Mouse (Mus musculus): ENCODE results near the gene Ugt1a6b. TPM values are rescaled to one million over a fixed set of nuclear protein-coding genes. Genes with fewer than 3 reads are reported as not detected.
"Not testable (repeated sequence)": the region's sequence is repeated elsewhere in the genome, so short reads cannot be mapped to it uniquely, and the experiment has no call there.

Ugt1a6b gene
- polyA plus RNA-seq, 1 experiment from 2014 or later: 0.36 TPM

DNA sequence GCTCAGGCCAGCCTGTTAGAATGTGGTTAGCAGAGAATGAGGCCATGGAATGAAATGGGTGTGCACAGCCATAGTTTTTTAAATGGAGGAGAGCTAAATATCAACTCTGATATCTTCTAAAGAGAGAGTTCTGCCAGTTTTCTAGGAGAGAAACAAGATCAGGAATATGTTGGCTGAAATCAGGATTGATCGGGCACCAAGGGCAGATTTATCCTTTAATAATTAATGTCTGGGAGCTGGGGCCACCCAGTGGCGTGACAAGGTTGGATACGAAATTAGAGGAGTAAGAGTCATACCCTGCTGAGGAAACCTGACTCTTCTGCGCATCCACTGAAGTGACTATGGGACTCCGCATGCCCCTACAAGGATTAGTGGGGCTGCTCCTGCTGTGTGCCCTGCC, 62.7 kb downstream of the Ugt1a6b start, which contains the start of gene Ugt1a5:
TSS of gene Ugt1a5 (plus strand) at position 302 of the 400 bp plus-strand sequence.
- no peak within 1 kb of the TSS for H3K4me3 ChIP-seq (replicated peaks)
- H3K27me3 ChIP-seq (replicated peaks): no peaks in the 10 kb centered on the region
- 76% methylated on average over 5 of the region's 5 CpGs for WGBS
- no peaks in the 10 kb centered on the region for H3K9me3 ChIP-seq
- H3K4me2 ChIP-seq (replicated peaks): no peak within 1 kb of the TSS
- H3K9ac ChIP-seq: no peak within 1 kb of the TSS
- no peak for ATAC-seq
- H3K36me3 ChIP-seq: no peaks in the 10 kb centered on the region
- H3K27ac ChIP-seq: no peak within 1 kb of the TSS
- H3K4me1 ChIP-seq (replicated peaks): no peaks in the 10 kb centered on the region

DNA sequence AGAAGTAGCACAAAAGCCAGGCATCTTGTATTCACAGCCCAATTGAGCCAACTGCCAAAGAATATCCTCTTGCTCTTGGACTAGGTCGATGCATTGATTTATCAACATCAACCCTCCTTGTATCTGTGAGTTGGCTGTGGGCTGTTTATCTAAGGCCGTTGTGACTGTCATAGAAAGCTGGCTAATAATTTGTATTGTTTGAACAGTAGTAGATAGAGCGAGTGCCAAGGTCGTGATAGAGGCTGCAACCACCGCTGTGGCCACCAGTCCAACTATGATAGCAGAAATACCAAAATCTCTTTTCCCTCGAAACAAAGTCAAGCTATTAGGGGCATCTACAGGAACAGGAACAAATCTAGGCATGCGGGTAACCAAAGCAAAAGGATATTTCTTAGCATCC, 69.1 kb downstream of the Ugt1a6b start:
- not testable (repeated sequence) for H3K9me3 ChIP-seq; H3K4me1 ChIP-seq (replicated peaks); H3K4me2 ChIP-seq (replicated peaks); ATAC-seq; H3K27ac ChIP-seq; H3K27me3 ChIP-seq (replicated peaks); H3K4me3 ChIP-seq (replicated peaks); H3K36me3 ChIP-seq; H3K9ac ChIP-seq
- WGBS: 66% methylated on average over 7 of the region's 7 CpGs

DNA sequence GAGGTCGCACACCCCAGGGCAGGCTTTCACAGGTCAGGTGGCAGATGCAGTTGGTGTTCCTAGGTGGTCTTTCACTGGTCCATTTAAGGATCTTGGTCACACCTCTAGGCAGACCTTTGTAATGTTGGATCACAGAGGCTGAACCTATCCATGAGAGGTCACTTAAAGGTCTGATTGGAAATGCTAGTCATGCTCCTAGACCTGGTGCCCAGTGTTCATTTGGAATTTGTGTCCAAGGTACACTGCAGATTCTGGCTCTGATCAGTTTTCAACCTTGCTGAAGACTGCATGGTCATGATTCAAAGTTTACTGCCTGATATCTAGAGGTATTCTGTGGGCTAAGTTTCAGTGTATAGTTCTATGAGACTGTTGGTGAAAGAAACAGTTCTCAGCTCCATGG, 76.6 kb downstream of the Ugt1a6b start:
- Histone ChIP-seq H3K4me2 (replicated peaks) (no peak overlapping the region), H3K9ac (no peak overlapping the region), H3K9me3 (no peaks in the 10 kb centered on the region), H3K4me1 (replicated peaks) (no peaks in the 10 kb centered on the region), H3K27ac (no peak overlapping the region), H3K27me3 (replicated peaks) (no peaks in the 10 kb centered on the region), H3K4me3 (replicated peaks) (no peak overlapping the region), H3K36me3 (no peaks in the 10 kb centered on the region)
- no peak for ATAC-seq
- WGBS: 90% methylated on average over 1 of the region's 1 CpGs

DNA sequence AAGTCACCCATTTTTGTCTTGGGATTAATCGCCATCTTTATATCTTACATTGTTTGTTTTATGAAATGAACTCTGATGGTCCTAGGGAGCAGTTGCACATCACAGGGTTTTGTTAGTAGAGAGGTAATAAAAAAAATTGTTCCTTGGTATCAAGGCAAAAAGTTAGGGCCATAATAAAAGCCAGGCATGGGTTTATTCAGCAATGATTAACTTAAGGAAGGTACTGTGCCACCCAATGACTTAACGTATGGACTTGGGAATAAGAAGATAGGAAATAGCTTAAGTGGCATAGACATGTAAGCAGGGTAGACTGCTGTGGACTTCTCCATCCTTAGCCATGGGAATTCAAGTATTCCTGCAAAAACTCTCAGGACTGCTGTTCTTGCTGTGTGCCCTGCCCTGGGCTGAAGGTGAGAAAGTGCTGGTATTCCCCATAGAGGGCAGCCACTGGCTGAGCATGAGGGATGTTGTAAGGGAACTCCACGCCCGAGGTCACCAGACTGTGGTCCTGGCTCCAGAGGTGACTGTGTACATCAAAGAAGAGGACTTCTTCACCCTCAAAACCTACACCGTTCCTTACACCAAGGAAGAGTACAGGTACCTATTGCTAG, 83.4 kb downstream of the Ugt1a6b start:
- no peak overlapping the region for H3K4me2 ChIP-seq (replicated peaks)
- 86% methylated on average over 5 of the region's 5 CpGs for WGBS
- H3K27me3 ChIP-seq (replicated peaks): no peaks in the 10 kb centered on the region
- ATAC-seq: no peak
- H3K9ac ChIP-seq: no peak overlapping the region
- no peaks in the 10 kb centered on the region for H3K9me3 ChIP-seq
- no peaks in the 10 kb centered on the region for H3K36me3 ChIP-seq
- H3K4me1 ChIP-seq (replicated peaks): no peaks in the 10 kb centered on the region
- H3K4me3 ChIP-seq (replicated peaks): no peak overlapping the region
- H3K27ac ChIP-seq: no peak overlapping the region

DNA sequence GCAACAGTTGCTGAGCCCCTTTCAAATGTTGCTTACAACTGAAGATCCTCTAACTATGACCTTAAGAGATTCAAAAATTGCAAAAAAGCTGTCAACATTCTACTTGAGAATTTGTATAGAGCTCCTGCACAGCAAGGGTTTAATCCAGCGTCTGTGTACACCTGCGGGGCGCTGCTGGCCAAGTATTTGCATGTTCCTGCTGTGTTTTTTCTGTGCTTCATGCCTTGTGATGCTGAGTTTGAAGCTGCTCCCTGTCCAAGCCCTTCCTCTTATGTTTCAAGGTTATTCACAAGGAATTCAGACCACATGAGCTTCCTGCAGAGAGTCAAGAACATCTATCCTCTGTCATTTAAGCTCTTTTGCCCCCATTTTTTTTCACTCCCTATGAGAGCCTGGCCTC, 89.1 kb downstream of the Ugt1a6b start:
- no peak overlapping the region for H3K4me3 ChIP-seq (replicated peaks)
- no peaks in the 10 kb centered on the region for H3K9me3 ChIP-seq
- 68% methylated on average over 3 of the region's 3 CpGs for WGBS
- no peak overlapping the region for H3K9ac ChIP-seq
- no peak overlapping the region for H3K4me2 ChIP-seq (replicated peaks)
- no peaks in the 10 kb centered on the region for H3K27me3 ChIP-seq (replicated peaks)
- no peak overlapping the region for H3K27ac ChIP-seq
- H3K4me1 ChIP-seq (replicated peaks): no peaks in the 10 kb centered on the region
- no peaks in the 10 kb centered on the region for H3K36me3 ChIP-seq
- no peak for ATAC-seq

DNA sequence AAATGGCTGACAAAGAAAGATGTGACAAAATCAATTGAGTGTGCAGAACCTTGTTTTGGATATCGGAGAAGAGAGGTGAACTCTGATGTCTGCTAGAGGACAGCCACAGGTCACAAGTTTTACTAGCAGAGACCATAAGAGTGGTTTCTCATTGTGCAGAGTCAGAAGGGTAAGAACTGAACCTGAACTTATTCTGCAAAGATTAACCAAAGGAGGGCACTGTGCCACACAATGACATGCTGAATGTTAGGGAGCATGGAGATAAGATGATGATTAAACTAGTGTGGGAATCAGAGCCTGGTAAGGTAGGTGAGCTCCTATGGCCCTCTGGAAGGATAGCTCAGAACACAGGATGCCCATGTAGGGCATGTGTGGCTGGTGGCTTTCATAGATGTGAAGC, 92.6 kb downstream of the Ugt1a6b start:
- Histone ChIP-seq H3K9me3 (no peaks in the 10 kb centered on the region), H3K9ac (no peak overlapping the region), H3K4me1 (replicated peaks) (0 out of 2 replicates have a peak, but pooled peaks cover 4% of the 10 kb centered on the region), H3K27ac (no peak overlapping the region), H3K4me2 (replicated peaks) (no peak overlapping the region), H3K4me3 (replicated peaks) (no peak overlapping the region), H3K36me3 (no peaks in the 10 kb centered on the region), H3K27me3 (replicated peaks) (no peaks in the 10 kb centered on the region)
- ATAC-seq: no peak
- 82% methylated on average over 1 of the region's 1 CpGs for WGBS

DNA sequence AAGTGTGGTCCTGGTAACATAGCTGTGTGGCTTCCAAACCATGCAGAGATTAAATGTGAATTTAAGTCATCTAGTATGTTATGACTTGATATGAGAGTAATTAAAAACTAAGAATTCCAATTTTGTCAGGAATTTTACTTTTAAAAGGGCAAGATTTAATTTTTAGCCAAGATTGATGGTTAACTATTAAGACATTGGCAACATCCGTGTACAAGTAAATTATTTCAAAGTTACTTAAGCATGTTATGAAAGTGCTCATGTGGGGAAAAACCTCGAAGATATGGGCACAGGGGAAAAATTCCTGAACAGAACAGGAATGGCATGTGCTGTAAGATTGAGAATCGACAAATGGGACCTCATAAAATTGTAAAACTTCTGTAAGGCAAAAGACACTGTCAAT, 94.4 kb downstream of the Ugt1a6b start:
- 0 out of 2 replicates have a peak, but pooled peaks cover 4% of the 10 kb centered on the region for H3K4me1 ChIP-seq (replicated peaks)
- H3K4me2 ChIP-seq (replicated peaks): no peak overlapping the region
- no peak for ATAC-seq
- H3K27me3 ChIP-seq (replicated peaks): no peaks in the 10 kb centered on the region
- H3K9ac ChIP-seq: no peak overlapping the region
- H3K4me3 ChIP-seq (replicated peaks): no peak overlapping the region
- no peak overlapping the region for H3K27ac ChIP-seq
- no peaks in the 10 kb centered on the region for H3K9me3 ChIP-seq
- 75% methylated on average over 3 of the region's 3 CpGs for WGBS
- no peaks in the 10 kb centered on the region for H3K36me3 ChIP-seq

DNA sequence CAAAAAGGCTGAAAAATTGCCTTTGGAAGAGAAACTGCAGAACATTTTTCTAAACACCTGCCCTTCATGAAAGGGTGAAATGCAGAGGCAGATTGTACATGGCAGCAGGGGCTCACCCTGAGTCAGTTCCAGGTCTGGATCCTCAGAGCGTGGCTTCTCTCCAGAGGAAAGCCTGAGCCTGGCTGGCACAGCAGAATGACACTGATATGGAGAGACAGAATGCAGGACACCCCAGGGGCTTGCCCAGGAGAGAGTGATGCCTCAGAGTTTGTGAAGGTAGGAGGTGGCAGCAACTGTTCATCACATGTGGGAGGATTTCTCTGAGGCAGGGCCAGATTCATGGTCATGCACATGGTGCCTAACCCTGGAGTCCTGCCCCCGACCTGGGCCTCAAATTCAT, 96.9 kb downstream of the Ugt1a6b start:
- H3K36me3 ChIP-seq: no peaks in the 10 kb centered on the region
- 60% methylated on average over 2 of the region's 2 CpGs for WGBS
- H3K4me2 ChIP-seq (replicated peaks): no peak overlapping the region
- H3K4me1 ChIP-seq (replicated peaks): peaks cover 5% of the 10 kb centered on the region; the same call in 1 of the 2 replicates
- H3K9ac ChIP-seq: no peak overlapping the region
- no peaks in the 10 kb centered on the region for H3K27me3 ChIP-seq (replicated peaks)
- no peak for ATAC-seq
- peaks cover 3% of the 10 kb centered on the region; the same call in 1 of the 2 replicates for H3K9me3 ChIP-seq
- H3K27ac ChIP-seq: no peak overlapping the region
- H3K4me3 ChIP-seq (replicated peaks): no peak overlapping the region

DNA sequence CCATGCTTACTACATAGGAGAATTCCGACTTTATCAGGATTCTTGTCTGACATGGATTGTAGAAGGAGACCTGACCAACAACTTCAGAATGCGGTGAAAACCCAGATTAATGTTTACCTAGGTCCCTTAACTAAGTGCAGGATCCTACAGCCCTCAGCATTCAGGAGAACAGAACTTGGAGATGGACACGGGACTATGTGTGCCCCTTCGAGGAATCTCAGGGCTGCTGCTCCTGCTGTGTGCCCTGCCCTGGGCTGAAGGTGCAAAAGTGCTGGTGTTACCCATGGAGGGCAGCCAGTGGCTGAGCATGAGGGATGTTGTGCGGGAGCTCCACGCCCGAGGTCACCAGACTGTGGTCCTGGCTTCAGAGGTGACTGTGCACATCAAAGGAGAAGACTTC, 97.4 kb downstream of the Ugt1a6b start, which contains the start of gene Ugt1a2:
TSS of gene Ugt1a2 (plus strand) at position 146 of the 400 bp plus-strand sequence.
- Histone ChIP-seq H3K4me1 (replicated peaks) (peaks cover 9% of the 10 kb centered on the region; the same call in 1 of the 2 replicates), H3K9ac (no peak within 1 kb of the TSS), H3K27me3 (replicated peaks) (no peaks in the 10 kb centered on the region), H3K9me3 (peaks cover 3% of the 10 kb centered on the region; the same call in 1 of the 2 replicates), H3K4me3 (replicated peaks) (no peak within 1 kb of the TSS), H3K27ac (no peak within 1 kb of the TSS), H3K36me3 (no peaks in the 10 kb centered on the region), H3K4me2 (replicated peaks) (no peak within 1 kb of the TSS)
- WGBS: 68% methylated on average over 7 of the region's 7 CpGs
- no peak for ATAC-seq

DNA sequence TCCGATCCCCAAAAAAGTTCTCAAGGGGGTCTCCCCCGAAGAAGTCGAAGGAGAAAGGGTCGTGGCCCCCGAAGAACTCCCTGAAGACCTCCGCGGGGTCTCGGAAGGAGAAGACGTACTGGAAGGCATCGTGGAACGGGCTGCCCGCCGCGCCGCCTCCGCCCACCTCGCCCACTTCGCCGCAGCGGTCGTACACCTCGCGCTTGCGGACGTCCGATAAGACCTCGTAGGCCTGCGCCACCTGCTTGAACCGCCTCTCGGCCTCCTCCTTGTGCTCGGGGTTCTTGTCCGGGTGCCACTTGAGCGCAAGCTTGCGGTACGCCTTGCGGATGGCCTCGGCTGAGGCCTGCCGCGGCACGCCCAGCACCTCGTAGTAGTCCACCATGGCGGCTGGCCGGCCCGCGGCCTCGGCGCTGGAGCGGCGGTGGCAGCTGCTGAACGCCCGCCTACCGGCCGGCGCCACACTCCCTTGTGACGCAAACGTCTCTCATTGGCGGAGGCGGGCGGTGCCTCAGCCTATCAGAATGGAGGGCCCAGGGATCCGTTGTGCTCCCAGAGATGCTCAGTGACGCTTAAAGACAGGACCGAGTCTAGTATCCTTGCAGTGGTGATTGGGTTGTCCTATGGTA, 102.4 kb downstream of the Ugt1a6b start, which contains the start of gene Dnajb3:
TSS of gene Dnajb3 (minus strand) at position 489 of the 629 bp plus-strand sequence.
- no peaks in the 10 kb centered on the region for H3K36me3 ChIP-seq
- WGBS: 5% methylated on average over 62 of the region's 62 CpGs
- no peaks in the 10 kb centered on the region for H3K27me3 ChIP-seq (replicated peaks)
- H3K9me3 ChIP-seq: peaks cover 3% of the 10 kb centered on the region; the same call in 1 of the 2 replicates
- H3K4me3 ChIP-seq (replicated peaks): peak within 1 kb of the TSS; percentile 50
- peak within 1 kb of the TSS; percentile 88 for H3K4me2 ChIP-seq (replicated peaks)
- no peak within 1 kb of the TSS for H3K27ac ChIP-seq
- ATAC-seq: peak; percentile 95
- H3K4me1 ChIP-seq (replicated peaks): peaks cover 8% of the 10 kb centered on the region; the same call in 1 of the 2 replicates
- H3K9ac ChIP-seq: peak within 1 kb of the TSS; percentile 72

DNA sequence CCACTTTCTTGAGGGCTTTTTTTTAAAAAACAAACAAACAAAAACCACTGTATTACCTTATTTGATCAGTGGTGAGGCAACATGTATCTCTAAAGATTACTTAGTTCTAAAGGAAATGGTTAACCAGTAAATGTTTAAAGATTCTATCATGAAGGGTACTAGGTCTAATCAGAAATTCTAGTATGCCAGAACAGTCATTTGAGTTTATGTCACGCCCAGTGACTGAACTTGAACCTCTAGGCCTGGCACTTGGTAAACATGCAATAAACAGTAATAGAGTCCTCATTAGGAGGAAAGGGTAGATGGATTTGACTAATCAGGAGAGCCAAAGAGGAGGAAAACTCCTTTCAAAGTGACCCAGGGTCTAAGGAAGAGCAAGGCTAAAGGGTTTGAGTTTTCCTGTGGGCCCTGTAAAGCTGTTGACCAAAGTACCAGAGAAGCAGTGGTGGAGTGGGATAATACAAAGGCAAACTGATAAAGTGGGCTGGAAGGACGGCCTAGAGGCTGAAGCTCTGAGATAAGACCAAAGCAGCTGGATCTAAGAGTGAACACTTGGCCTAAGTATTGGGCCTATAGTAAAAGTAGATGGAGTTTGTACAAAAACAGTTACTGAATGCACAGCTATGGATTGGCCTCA, 103.9 kb downstream of the Ugt1a6b start:
- Histone ChIP-seq H3K9me3 (peaks cover 4% of the 10 kb centered on the region; the same call in 1 of the 2 replicates), H3K4me1 (replicated peaks) (peaks cover 8% of the 10 kb centered on the region; the same call in 1 of the 2 replicates), H3K36me3 (no peaks in the 10 kb centered on the region), H3K4me3 (replicated peaks) (no peak overlapping the region), H3K27me3 (replicated peaks) (no peaks in the 10 kb centered on the region), H3K9ac (no peak overlapping the region), H3K27ac (no peak overlapping the region), H3K4me2 (replicated peaks) (no peak overlapping the region)
- peak; percentile 46; the same call in 1 of the 2 replicates for ATAC-seq
- WGBS: 61% methylated on average over 2 of the region's 2 CpGs

DNA sequence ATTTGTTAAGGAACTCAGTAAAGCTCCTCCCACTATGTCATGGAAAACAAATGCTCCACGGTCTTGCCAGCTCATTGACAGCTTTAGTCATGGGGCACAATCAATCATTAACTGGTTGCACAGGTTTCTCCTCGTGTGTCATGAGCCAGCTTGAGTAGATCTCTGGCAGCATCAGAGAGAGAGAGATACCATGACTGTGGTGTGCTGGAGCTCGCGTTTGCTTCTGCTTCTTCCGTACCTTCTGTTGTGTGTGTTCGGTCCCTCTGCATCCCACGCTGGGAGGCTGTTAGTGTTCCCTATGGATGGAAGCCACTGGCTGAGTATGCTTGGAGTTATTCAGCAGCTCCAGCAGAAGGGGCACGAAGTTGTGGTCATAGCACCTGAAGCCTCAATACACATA, 108.8 kb downstream of the Ugt1a6b start, which contains the start of gene Ugt1a1:
TSS of gene Ugt1a1 (plus strand) at position 148 of the 400 bp plus-strand sequence.
- no peak within 1 kb of the TSS for H3K9ac ChIP-seq
- no peak within 1 kb of the TSS for H3K4me2 ChIP-seq (replicated peaks)
- H3K9me3 ChIP-seq: peaks cover 26% of the 10 kb centered on the region
- no peaks in the 10 kb centered on the region for H3K27me3 ChIP-seq (replicated peaks)
- no peak within 1 kb of the TSS for H3K27ac ChIP-seq
- H3K36me3 ChIP-seq: no peaks in the 10 kb centered on the region
- ATAC-seq: peak; percentile 53
- no peak within 1 kb of the TSS for H3K4me3 ChIP-seq (replicated peaks)
- WGBS: 68% methylated on average over 8 of the region's 8 CpGs
- H3K4me1 ChIP-seq (replicated peaks): no peaks in the 10 kb centered on the region

Measured in intestine, embryonic 15.5 days (tissue).